Mouse (Mus musculus): ENCODE measurements around the gene Gm5431. TPM values are rescaled to one million over a fixed set of nuclear protein-coding genes. Genes with fewer than 3 reads are reported as not detected.
"Not testable (repeated sequence)": the region's sequence is repeated elsewhere in the genome, so short reads cannot be mapped to it uniquely, and the experiment has no call there.

Gm5431 gene
- polyA plus RNA-seq, 1 experiment from 2014 or later = 0.57 TPM

DNA sequence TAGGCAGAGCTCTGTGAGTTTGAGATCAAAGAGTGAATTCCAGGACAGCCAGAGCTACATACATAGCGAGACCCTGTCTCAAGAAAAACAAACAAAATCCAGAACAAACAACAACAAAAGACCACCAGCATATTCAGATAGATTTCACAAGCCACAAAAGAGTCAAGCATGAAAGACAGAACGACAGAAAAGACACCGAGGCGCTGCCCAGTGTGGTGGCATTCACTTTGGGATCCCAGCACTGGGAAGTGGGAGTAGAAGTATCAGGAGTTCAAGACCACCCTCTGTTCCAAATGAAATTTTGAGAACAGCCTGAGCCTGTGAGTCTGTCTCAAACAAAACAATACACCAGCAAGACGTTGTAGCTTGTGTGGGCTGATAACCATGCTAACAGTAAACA, 55.1 kb downstream of the Gm5431 start:
- Histone ChIP-seq H3K27ac (ENCODE audit: low read length) (no peak overlapping the region), H3K36me3 (ENCODE audit: insufficient read depth, low read length) (no peaks in the 10 kb centered on the region), H3K4me2 (replicated peaks; ENCODE audit: low read depth, low read length) (no peak overlapping the region), H3K9ac (replicated peaks; ENCODE audit: low read depth) (no peak overlapping the region), H3K9me3 (ENCODE audit: low read length) (no peaks in the 10 kb centered on the region), H3K27me3 (replicated peaks; ENCODE audit: insufficient read depth, low read length) (no peaks in the 10 kb centered on the region), H3K4me3 (ENCODE audit: low read depth, low read length) (no peak overlapping the region), H3K4me1 (ENCODE audit: insufficient read depth, low read depth, low read length) (no peaks in the 10 kb centered on the region)
- ATAC-seq (no peak), DNase-seq (ENCODE audit: low spot score) (no peak)
- 68% methylated on average over 5 of the region's 5 CpGs for WGBS
- TF ChIP-seq EP300 (IDR thresholded peaks at IDR 0.05) (no peak), CTCF (IDR thresholded peaks at IDR 0.05) (no peak)

DNA sequence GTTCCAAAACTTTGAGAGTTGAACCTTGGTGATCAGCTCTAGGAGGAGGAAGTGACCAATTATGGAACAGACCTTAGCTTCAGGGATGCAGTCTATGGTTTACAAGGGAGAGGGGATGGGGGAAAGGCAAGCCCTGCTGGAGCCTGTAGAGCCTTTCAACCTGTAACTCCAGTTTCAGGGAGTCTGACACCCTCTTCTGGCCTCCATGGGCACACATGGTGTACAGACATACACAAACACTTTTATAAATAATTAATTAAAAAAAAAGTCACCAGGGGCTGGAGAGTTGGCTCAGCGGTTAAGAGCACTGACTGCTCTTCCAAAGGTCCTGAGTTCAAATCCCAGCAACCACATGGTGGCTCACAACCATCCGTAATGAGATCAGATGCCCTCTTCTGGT, 55.7 kb downstream of the Gm5431 start:
- not testable (repeated sequence) for H3K4me1 ChIP-seq (ENCODE audit: insufficient read depth, low read depth, low read length); H3K4me3 ChIP-seq (ENCODE audit: low read depth, low read length); H3K36me3 ChIP-seq (ENCODE audit: insufficient read depth, low read length); ATAC-seq; DNase-seq (ENCODE audit: low spot score); H3K9ac ChIP-seq (replicated peaks; ENCODE audit: low read depth); H3K27me3 ChIP-seq (replicated peaks; ENCODE audit: insufficient read depth, low read length); H3K4me2 ChIP-seq (replicated peaks; ENCODE audit: low read depth, low read length); H3K27ac ChIP-seq (ENCODE audit: low read length); H3K9me3 ChIP-seq (ENCODE audit: low read length)
- 80% methylated on average over 2 of the region's 2 CpGs for WGBS
- peak; percentile 4; the same call in 1 of the 2 replicates for TF ChIP-seq CTCF (IDR thresholded peaks at IDR 0.05)

DNA sequence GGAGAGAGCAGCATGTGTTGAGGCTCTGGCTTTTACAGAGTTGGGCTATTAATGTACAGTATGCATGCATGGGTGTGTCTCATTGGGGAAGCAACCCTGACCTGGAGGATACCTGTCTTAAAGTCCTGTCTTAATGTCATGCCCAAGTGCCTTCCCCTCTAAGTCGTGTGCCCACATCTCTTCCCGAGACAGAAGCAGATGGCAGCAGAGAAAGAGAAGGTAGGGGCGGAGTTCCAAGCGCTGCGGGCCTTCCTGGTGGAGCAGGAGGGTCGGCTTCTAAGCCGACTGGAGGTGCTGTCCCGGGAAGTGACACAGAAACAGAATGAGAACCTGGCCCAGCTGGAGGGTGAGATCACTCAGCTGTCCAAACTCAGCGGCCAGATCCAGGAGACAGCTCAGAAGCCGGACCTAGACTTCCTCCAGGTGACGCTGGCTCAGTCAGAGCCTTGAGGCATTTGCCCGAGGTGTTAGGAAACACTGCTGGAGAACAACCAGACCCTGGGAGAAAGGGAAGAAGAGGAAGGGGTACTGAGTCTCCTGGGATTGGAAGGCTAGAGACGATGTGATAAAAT, 56.7 kb downstream of the Gm5431 start:
- Histone ChIP-seq H3K27ac (ENCODE audit: low read length) (no peak overlapping the region), H3K27me3 (replicated peaks; ENCODE audit: insufficient read depth, low read length) (no peaks in the 10 kb centered on the region), H3K36me3 (ENCODE audit: insufficient read depth, low read length) (no peaks in the 10 kb centered on the region), H3K4me3 (ENCODE audit: low read depth, low read length) (no peak overlapping the region), H3K4me2 (replicated peaks; ENCODE audit: low read depth, low read length) (no peak overlapping the region), H3K9ac (replicated peaks; ENCODE audit: low read depth) (no peak overlapping the region), H3K4me1 (ENCODE audit: insufficient read depth, low read depth, low read length) (no peaks in the 10 kb centered on the region), H3K9me3 (ENCODE audit: low read length) (no peaks in the 10 kb centered on the region)
- WGBS = 21% methylated on average over 13 of the region's 13 CpGs
- DNase-seq (ENCODE audit: low spot score) (no peak), ATAC-seq (no peak)
- no peak for TF ChIP-seq EP300 (IDR thresholded peaks at IDR 0.05)
- TF ChIP-seq CTCF (IDR thresholded peaks at IDR 0.05) = no peak

DNA sequence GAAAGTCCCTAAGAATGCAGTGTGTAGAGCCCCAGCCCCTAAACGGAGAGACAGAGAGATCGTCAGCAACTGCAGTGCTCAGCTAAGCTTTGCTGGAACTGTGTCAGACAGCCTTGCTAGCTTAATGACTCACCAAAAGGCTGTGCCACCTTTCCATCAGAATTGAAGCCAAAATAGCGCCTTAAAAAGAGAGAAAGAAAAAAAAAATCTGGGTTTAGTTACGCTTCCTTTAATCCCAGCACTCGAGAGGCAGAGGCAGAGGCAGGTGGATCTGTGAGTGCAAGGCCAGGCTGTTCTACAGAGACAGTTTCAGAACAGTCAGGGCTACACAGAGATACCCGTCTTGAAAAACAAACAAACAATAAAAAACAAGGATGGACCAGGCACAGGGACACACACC, 57.7 kb downstream of the Gm5431 start:
- no peak for DNase-seq (ENCODE audit: low spot score)
- H3K9me3 ChIP-seq (ENCODE audit: low read length) = no peaks in the 10 kb centered on the region
- TF ChIP-seq CTCF (IDR thresholded peaks at IDR 0.05) = no peak
- WGBS = 60% methylated on average over 6 of the region's 6 CpGs
- H3K27me3 ChIP-seq (replicated peaks; ENCODE audit: insufficient read depth, low read length) = no peaks in the 10 kb centered on the region
- no peaks in the 10 kb centered on the region for H3K4me1 ChIP-seq (ENCODE audit: insufficient read depth, low read depth, low read length)
- no peak overlapping the region for H3K4me3 ChIP-seq (ENCODE audit: low read depth, low read length)
- no peak for ATAC-seq
- H3K27ac ChIP-seq (ENCODE audit: low read length) = no peak overlapping the region
- no peaks in the 10 kb centered on the region for H3K36me3 ChIP-seq (ENCODE audit: insufficient read depth, low read length)
- H3K9ac ChIP-seq (replicated peaks; ENCODE audit: low read depth) = no peak overlapping the region
- H3K4me2 ChIP-seq (replicated peaks; ENCODE audit: low read depth, low read length) = no peak overlapping the region

DNA sequence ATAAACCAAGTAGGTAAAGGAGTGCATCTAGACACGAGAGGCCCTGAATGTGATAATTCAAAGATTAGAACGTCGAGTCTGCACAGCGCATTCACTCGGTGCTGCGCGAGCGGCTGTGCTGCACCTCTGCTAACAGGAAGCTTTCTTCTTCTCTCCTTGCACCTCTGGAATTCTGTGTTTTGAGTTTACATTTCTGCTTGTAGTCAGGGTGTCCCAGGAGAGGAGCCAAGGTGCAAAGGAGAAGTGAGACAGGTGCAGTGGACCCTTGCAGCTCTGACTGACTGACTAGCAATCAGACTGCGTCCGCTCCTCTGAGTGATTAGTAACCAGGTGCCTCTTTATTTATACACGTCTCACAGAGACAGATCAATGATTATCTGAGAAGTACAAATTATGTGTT, 58.8 kb downstream of the Gm5431 start:
- Histone ChIP-seq H3K4me3 (ENCODE audit: low read depth, low read length) (no peak overlapping the region), H3K27ac (ENCODE audit: low read length) (no peak overlapping the region), H3K27me3 (replicated peaks; ENCODE audit: insufficient read depth, low read length) (no peaks in the 10 kb centered on the region), H3K4me1 (ENCODE audit: insufficient read depth, low read depth, low read length) (no peaks in the 10 kb centered on the region; the same call in 1 of the 2 replicates), H3K9ac (replicated peaks; ENCODE audit: low read depth) (no peak overlapping the region), H3K36me3 (ENCODE audit: insufficient read depth, low read length) (no peaks in the 10 kb centered on the region), H3K9me3 (ENCODE audit: low read length) (no peaks in the 10 kb centered on the region), H3K4me2 (replicated peaks; ENCODE audit: low read depth, low read length) (no peak overlapping the region)
- WGBS = 55% methylated on average over 11 of the region's 11 CpGs
- TF ChIP-seq EP300 (IDR thresholded peaks at IDR 0.05) = no peak
- TF ChIP-seq CTCF (IDR thresholded peaks at IDR 0.05) = no peak
- ATAC-seq = no peak
- no peak for DNase-seq (ENCODE audit: low spot score)

DNA sequence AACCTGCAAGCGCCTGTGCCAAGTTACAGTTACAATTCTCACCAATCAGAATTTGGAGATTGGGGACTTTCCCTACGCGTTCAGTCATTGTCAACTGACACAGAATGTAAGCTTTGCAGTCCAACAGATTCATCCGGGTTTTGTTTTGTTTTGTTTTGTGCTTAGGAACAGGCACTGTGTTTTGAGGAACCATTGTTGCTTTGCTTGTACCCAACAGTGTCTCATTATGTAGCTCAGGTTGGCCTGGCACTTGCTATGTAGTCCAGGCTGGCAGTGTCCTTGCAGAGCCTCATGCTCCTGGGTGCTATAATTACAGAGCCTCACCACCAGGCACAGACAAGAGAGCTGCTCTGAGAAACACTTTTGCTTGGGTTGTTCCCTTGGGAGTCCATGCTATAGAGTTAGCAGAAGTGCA, 59.6 kb downstream of the Gm5431 start:
- no peaks in the 10 kb centered on the region for H3K36me3 ChIP-seq (ENCODE audit: insufficient read depth, low read length)
- no peak overlapping the region for H3K27ac ChIP-seq (ENCODE audit: low read length)
- no peak for TF ChIP-seq EP300 (IDR thresholded peaks at IDR 0.05)
- no peak for TF ChIP-seq CTCF (IDR thresholded peaks at IDR 0.05)
- H3K4me3 ChIP-seq (ENCODE audit: low read depth, low read length) = no peak overlapping the region
- WGBS = 67% methylated on average over 4 of the region's 4 CpGs
- DNase-seq (ENCODE audit: low spot score) = no peak
- H3K4me2 ChIP-seq (replicated peaks; ENCODE audit: low read depth, low read length) = no peak overlapping the region
- H3K9me3 ChIP-seq (ENCODE audit: low read length) = no peaks in the 10 kb centered on the region
- no peaks in the 10 kb centered on the region for H3K27me3 ChIP-seq (replicated peaks; ENCODE audit: insufficient read depth, low read length)
- peak; percentile 12; the same call in 1 of the 2 replicates for ATAC-seq
- H3K4me1 ChIP-seq (ENCODE audit: insufficient read depth, low read depth, low read length) = no peaks in the 10 kb centered on the region; the same call in 1 of the 2 replicates
- H3K9ac ChIP-seq (replicated peaks; ENCODE audit: low read depth) = no peak overlapping the region

DNA sequence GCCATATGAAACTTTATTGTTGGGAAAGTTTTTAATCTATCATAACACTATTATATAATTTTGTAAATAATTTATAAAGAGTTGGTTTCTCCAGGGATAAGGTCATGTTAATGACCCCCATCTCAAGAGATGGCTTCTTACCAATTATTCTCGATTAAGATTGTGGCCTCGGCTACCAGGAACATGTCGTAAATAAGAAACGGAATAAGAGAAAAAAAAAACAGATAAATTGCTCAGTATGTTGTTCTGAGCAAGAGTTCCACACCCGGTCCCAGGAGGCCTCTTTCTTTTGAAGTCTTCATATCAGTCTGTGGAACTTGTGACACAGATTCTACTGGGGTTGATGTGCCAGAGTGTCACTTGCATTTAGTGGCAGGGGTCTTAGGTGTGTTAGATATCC, 60.8 kb downstream of the Gm5431 start:
- Histone ChIP-seq H3K9me3 (ENCODE audit: low read length) (no peaks in the 10 kb centered on the region), H3K4me1 (ENCODE audit: insufficient read depth, low read depth, low read length) (peaks cover 4% of the 10 kb centered on the region; the same call in 1 of the 2 replicates), H3K9ac (replicated peaks; ENCODE audit: low read depth) (no peak overlapping the region), H3K36me3 (ENCODE audit: insufficient read depth, low read length) (no peaks in the 10 kb centered on the region), H3K4me3 (ENCODE audit: low read depth, low read length) (no peak overlapping the region), H3K27me3 (replicated peaks; ENCODE audit: insufficient read depth, low read length) (no peaks in the 10 kb centered on the region), H3K27ac (ENCODE audit: low read length) (no peak overlapping the region), H3K4me2 (replicated peaks; ENCODE audit: low read depth, low read length) (no peak overlapping the region)
- ATAC-seq (no peak), DNase-seq (ENCODE audit: low spot score) (no peak)
- TF ChIP-seq CTCF (IDR thresholded peaks at IDR 0.05) (no peak), EP300 (IDR thresholded peaks at IDR 0.05) (no peak)
- 83% methylated on average over 5 of the region's 5 CpGs for WGBS

Data from lung, postnatal 0 days (tissue).